Mouse (Mus musculus): Measurements from ENCODE around the gene Gm2030. TPM values are rescaled to one million over a fixed set of nuclear protein-coding genes. Genes with fewer than 3 reads are reported as not detected.
"Not testable (repeated sequence)": the region's sequence is repeated elsewhere in the genome, so short reads cannot be mapped to it uniquely, and the experiment has no call there.

Gm2030 gene
- not detected in 2 replicates for polyA plus RNA-seq (2015; fragmentation: Nextera tagmentation; extraction: Ambion mirVana)

- not testable (repeated sequence) for ATAC-seq; H3K9me3 ChIP-seq (ENCODE audit: control insufficient read depth, low read length); H3K4me1 ChIP-seq (ENCODE audit: control insufficient read depth, insufficient read depth, low read depth, low read length); H3K27me3 ChIP-seq (replicated peaks; ENCODE audit: control insufficient read depth, insufficient read depth, low read length); H3K27ac ChIP-seq (ENCODE audit: low read depth, low read length); H3K9ac ChIP-seq (ENCODE audit: low read depth, low read length); H3K36me3 ChIP-seq (ENCODE audit: control insufficient read depth, insufficient read depth, low read length); H3K4me3 ChIP-seq (ENCODE audit: low read length); H3K4me2 ChIP-seq (ENCODE audit: low read length)
- 78% methylated on average over 3 of the region's 4 CpGs for WGBS
These were observed at the start of gene Gm2030 for GRCm38 (mm10) chrX:26309944-26310343. TSS of gene Gm2030 (minus strand) at chrX:26310044.

Other genes starting within 250 kb of the Gm2030 start
- gene Gm2012, start 78.7 kb downstream of the Gm2030 start, polyA plus RNA-seq (2015; fragmentation: Nextera tagmentation; extraction: Ambion mirVana) = not detected in 2 replicates
- gene Slx, start 235.5 kb upstream of the Gm2030 start, polyA plus RNA-seq (2015; fragmentation: Nextera tagmentation; extraction: Ambion mirVana) = not detected in 2 replicates

Measured in hindbrain, embryonic 16.5 days (tissue).